Mouse (Mus musculus): ENCODE data around the gene Cdh15.
A peak's percentile ranks its signal among the peaks of the same experiment; 100 is the strongest.

Cdh15 gene

GRCm38 (mm10) chr8:122844161-122844560 lies 3.6 kb upstream of the Cdh15 start:
- no peak for DNase-seq

DNA sequence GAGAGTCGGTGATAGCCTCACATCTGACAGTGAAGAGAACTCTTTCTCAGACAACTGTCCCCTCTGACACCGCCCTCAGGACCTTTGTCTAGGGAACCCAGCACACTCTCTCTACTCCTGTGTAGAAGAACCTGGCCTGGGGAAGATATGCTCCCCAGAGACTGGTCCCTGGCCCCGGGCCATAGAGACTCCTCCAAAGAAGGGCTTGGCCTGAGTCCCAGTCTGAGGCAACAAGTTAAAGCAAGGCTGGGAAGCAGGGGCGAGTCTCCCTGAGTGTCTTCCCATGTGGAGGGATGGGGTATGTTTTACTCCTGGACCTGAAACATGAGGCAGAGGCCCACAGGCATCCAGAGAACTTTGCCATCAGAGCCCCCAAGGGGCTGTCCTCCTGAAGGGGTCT lies 2.1 kb upstream of the Cdh15 start:
- DNase-seq, result no peak

- DNase-seq, result no peak
Observed at GRCm38 (mm10) chr8:122849152-122849910, 1.6 kb downstream of the Cdh15 start.

DNA sequence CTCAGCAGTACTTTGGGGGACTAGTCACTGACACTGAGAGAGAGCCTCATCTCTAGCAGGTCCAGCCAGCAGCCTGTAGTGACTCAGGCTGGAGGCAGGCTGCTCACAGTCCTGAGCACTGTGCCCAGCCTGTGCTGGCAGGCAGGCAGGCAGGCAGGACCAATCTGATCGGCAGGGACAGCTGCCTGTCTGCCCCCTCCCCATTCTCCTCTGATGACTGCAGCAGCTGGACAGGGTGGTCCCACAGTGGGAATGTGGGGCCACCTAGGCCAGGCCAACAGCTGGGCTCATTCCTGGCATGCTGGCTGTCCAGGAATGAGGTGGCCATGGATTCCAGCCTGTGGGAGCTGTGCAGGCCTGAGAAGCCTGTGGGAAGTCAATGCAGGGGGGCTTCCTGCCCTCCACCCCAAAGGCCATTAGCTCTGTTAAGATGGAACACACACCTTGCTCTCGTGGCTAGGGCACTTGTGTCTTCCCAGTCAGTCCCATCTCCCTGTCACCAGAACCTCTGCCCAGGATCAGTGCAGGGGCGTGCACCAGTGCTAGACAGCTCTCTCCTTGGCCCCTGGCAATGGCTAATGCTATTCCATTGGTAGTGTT lies 3.0 kb downstream of the Cdh15 start:
- DNase-seq, result no peak

DNA sequence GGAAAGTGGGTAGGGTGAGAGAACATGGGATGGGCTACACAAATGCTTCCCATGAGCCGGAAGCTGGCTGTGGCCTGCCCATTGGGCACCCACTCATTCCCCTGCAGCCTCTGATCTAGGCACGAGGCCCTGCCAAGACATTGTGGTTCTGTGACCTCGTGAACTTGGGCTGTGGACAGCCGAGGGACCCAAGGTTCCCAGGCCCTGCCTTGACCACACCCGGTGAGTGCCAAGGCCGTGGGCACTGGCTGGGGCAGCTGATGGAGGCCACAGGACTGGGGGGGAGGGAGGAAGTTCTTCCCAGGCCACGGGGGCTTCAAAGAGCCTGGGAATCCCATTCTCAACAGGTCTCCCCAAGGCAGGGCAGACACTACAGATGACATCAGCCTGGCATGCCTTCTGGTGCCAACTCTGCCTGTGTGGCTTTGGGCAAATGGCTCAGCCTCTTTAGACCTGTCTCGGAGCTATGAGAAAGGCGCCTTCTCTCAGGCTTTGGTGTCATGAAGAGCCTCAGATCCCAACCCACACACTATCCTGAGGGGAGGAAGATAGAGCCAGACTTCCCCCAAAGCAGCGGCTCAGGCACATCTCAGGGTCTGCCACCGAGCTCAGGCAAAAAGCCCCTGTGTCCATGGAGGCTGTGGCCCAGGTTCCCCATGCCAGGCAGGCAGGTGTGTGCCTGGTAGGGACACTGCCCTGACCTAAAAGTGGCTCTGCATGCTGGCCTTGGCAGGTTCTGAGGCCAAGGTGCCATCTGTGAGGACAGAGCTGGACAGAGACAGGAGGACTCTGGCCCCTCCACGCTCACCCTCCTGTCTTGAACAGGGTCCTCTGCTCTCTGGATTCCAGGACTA lies 4.2 kb downstream of the Cdh15 start:
- DNase-seq, result no peak

DNA sequence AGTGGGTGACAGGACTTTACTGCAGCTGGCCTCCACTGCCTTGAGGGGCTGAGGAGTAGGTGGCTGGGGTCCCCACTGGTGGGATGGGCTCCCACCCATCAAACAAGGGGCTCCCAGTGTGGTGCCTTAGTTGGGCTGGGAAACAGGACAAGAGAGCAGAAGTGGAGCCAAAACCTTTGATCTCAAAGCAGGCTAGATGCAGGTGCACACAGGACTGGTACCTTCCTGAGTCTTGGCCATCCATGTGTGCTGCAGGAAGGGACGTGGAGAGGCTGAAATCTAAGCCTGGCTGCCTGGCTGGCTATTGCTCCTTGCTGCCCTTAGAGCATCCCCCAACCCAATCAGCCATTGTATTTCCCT lies 4.8 kb downstream of the Cdh15 start:
- DNase-seq, result no peak

DNA sequence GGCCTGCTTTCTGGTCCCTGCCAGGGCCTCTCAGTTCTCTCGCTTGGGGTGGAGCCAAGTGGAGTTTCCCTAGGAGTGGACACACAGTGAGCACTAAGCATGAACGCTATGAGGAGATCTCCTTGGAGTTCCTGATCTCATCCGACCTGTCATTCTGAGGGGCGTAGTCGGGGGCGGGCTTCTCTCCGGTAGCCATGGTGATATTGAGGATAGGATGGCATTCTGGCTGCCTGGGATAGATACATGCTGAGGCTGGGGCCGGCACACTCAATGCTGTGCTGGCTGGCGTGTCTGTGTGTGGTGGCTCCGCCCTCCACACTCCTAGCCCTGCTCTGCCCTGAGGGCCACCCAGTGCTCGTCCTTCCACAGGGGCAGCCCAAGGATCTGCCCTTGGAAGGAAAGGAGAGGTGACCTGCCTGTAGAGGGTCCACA lies 5.6 kb downstream of the Cdh15 start:
- DNase-seq, result no peak

DNA sequence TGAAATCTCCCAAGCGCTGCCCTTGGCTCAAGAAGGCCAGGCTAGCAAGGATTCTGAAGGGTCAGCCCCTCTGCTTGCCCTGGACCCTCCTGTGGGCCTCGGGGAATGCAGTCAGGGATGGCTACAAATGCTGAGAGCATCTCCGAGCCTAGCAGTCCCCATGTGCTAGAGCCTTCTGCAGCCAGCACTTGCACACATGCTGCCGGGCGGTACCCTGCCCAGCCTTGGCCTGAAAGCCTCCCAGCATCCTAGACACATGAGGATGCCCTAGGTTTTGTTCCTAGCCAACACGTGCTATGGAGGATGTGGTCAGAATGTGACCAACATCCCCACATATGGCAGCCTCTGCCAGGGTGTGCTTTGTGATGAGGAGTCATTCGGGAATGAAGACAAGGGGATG lies 6.6 kb downstream of the Cdh15 start:
- no peak for DNase-seq

- DNase-seq, result no peak
Observed at GRCm38 (mm10) chr8:122855123-122855522, 7.4 kb downstream of the Cdh15 start.

DNA sequence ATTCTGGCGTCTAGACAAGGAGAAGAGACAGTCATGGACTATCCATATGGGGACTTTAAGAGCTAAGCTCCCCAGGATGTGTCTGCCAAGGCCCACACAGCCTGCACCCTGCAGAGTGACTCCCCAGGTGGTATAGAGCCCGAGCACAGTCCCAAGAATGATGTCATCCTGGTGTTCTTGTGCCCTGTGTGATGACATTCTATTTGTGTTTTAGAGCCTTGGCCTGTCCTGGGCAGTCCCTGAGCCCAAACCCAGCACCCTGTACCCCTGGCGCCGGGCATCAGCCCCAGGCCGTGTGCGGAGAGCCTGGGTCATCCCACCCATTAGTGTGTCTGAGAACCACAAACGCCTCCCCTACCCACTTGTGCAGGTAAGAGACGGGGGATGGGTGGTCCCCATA lies 8.5 kb downstream of the Cdh15 start:
- DNase-seq, result no peak

GRCm38 (mm10) chr8:122859843-122860242 lies 12.1 kb downstream of the Cdh15 start:
- DNase-seq, result no peak

DNA sequence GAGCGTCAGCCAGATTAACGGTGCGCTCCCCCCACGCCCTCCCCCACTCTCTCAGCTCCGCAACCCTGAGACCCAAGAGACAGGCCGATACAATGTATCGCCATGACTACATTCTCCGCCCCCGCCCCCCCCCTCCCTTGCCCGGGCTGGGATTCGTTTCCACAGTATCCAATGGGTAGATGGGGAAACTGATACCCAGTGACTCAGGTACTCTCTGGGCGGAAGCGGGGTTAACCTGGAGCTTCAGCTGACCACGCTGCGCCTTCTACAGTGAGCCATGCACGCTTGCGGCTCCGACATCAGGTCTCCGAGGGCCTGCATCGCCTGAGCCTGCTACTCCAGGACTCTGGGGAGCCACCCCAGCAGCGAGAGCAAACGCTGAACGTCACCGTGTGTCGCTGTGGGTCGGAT lies 17.0 kb downstream of the Cdh15 start:
- DNase-seq, result no peak

DNA sequence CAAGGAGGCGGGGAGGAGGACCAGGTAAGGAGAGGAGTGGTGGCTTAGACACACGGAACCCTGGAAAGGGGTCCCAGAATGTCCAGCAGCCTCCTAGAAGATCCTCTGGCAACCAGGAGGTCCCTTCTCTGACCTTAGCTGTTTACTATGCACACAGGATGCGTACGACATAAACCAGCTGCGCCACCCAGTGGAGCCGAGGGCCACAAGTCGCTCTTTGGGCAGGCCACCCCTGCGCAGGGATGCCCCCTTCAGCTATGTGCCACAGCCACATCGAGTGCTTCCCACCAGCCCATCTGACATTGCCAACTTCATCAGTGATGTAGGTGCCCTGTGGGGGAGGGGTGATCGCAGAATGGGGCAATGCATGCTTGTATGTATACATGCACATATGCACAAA lies 17.7 kb downstream of the Cdh15 start:
- DNase-seq, result no peak

- DNase-seq, result no peak
Observed at GRCm38 (mm10) chr8:122866231-122866630, 18.5 kb downstream of the Cdh15 start.

DNA sequence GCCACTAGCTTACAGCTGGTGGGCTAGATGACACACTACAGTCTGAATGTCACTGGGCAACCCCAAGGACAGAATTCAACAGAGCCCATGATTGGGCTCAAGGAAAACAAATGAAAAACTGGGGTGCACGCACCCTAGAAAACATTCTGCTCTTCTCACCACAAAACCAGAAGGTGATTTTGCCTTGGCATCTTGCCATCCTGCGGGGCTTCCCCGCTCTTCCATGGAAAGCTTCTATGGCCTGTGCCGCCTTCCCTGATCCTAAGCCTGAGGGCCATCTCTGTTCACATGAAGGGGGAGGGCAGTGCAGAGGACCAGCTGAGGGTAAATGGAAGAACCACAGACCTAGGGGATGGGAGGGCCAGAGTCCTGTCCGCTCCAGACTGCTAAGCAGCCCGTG lies 20.2 kb downstream of the Cdh15 start:
- DNase-seq, result no peak

DNA sequence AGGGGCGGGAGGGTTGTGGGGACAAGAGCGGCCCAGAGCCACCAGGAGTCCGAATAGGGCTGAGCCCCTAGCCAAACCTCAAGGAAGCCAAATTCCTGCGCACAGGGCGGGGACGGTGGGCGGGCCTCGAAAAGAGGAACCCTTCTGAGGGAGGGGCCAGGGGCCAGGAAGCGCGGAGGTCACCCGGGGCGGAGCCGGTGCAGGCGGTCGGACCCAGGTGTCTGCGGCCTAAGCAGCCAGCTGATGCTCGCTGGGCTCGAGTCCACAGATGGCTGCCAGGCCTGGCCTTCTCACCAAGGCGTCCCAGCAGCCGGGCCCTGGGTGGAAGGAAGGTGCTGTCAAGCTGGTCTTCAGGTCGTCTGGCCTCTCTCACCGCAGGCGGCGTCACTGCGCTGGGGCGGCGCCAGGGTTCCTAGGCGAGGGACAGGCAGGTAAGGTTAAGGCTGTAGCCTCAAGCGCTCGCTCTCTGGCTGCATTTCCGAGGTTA lies 22.7 kb downstream of the Cdh15 start:
- peak; percentile 73 to 76 for DNase-seq

DNA sequence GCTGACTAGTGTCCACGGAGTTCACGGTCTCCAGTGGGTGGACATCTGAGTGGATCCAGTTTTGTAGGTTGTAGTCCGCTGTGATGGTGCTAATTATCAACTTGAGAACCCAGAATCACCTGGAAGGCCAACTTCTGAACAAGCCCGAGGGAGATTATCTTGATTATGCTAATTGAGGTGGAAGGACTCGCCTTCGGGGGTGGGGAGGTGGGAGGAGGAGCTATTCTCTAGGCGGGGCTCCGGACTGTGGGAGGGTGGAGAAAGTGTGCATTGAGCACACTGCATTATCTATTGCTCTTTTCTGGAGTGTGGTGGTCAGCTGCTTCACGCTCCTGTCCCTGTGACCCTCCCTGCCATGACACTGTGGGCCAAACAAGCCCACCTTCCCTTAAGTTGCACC lies 23.9 kb downstream of the Cdh15 start:
- DNase-seq, result no peak

GRCm38 (mm10) chr8:122873171-122873570 lies 25.4 kb downstream of the Cdh15 start:
- peak in 1 of 2 experiments; percentile 35 for DNase-seq

DNA sequence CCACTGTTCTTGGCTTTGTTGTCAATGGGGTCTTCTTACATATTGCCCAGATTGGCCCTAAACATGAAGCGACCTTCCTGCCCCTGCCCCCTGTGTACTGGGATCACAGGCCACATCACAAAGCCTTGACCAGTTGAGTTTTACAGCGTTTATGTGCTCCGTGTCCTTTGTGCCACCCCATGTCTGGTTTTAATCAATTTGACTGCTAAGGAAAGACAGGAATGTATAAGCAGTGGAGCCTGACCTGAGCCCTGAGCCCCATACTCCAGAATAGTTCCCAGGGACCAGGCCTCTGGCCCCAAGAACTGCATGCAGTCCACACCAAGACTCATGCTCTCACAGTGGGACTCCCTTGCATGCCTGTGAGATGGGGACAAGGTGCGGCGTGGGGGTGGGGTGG lies 27.4 kb downstream of the Cdh15 start:
- no peak for DNase-seq

GRCm38 (mm10) chr8:122878231-122878630 lies 30.5 kb downstream of the Cdh15 start:
- DNase-seq, result no peak

DNA sequence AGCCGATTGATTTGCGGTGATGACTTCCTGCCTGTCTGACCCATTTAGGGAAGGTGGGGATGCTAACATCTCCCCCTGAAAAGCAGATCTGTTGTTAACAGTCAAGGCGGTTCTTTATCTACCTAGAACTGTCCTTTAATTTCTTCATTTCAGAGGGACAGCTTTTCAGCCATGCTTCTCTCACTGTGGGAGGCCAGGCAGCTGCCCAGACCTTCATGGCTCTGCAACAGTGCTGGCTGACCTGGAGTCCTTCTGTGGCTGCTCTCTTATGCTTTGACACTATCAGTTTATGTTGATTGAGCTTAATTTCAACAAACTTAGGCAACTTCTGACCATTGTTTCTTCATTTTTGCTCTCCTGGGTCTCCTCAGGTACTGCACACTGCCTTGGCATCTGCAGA lies 32.5 kb downstream of the Cdh15 start:
- no peak for DNase-seq

- no peak for DNase-seq
Observed at GRCm38 (mm10) chr8:122883671-122884070, 35.9 kb downstream of the Cdh15 start.

DNA sequence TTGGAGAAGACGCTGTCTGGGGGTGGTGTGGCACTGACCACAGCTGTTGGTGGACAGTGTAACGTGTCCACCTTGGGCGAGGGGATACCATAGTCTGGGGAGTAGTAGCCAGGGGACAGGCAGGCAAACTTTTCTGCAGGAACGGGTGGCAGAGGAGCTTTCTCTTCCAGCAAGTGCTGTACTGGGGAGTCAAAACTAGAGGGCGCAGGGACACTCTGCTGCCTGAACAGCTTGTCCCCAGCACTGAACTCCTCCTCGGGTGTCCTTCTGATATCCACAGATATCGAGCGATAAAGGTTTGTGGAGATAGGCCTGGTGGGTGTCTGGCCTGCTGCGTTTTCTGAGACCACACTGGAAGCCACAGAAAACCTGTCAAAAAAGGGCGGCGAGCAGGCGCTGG lies 43.7 kb downstream of the Cdh15 start:
- DNase-seq, result no peak

DNA sequence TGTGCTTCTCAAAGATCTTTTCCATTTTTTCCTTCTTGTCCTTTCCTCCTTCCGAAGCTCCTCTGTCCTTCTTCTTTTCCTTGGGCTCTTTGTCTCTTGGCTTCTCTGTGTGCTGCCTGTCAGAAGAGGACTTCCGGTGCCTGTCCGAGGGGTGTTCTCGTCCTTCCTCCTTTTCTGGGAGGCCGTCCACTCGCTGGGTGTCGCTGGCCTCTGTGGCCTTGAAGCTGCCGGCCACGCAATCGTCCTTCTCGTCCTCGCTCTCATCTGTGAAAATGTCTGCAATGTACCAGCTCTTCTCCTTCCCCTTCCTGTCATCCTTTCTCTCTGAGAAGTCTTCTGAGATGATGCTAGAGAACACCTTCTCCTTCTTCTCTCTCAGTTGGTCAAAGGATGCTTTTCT lies 45.7 kb downstream of the Cdh15 start:
- no peak for DNase-seq

Measured in thymus, adult 18-20 months (tissue).